Mouse (Mus musculus) megakaryocyte, embryonic 14.5 days (primary cell): ENCODE results near the gene Kcnh1. TPM values are rescaled to one million over a fixed set of nuclear protein-coding genes. Genes with fewer than 3 reads are reported as not detected.

Source experiments
- H3K27me3 ChIP-seq: replicated peaks from 2 replicates; pipeline ENCODE3; 2012; ENCODE audit warnings: inconsistent platforms
- H3K36me3 ChIP-seq: replicated peaks from 2 replicates; pipeline ENCODE3; 2012; ENCODE audit warnings: low read length, inconsistent platforms, mixed read lengths
- H3K4me1 ChIP-seq: 2 replicates; pipeline ENCODE4 v1.6.1; 2012; ENCODE audit warnings: inconsistent platforms
- H3K4me3 ChIP-seq: replicated peaks from 2 replicates; pipeline ENCODE3; 2012; ENCODE audit warnings: moderate library complexity, mild to moderate bottlenecking, inconsistent platforms
- H3K9me3 ChIP-seq: 2 replicates; pipeline ENCODE4 v1.6.1; 2012; ENCODE audit warnings: inconsistent platforms
- FLI1 ChIP-seq: IDR thresholded peaks from 2 replicates; pipeline ENCODE4 v1.6.1; 2012; ENCODE audit warnings: low read length, inconsistent platforms, mixed read lengths
- GATA1 ChIP-seq: IDR thresholded peaks from 3 replicates; pipeline ENCODE4 v1.6.1; 2012; ENCODE audit warnings: mixed read lengths, low read length, inconsistent platforms, borderline replicate concordance
- polyA plus RNA-seq: library from polyadenylated mRNA; stranded (reverse); fragments of >175 nt; gene quantifications from 2 replicates; pipeline ENCODE4 v1.2.3, GENCODE M21; 2012; ENCODE audit warnings: low replicate concordance; ENCODE audit not compliant: insufficient read depth

Kcnh1 gene
- not detected in 2 replicates for polyA plus RNA-seq

GRCm38 (mm10) chr1:192190508-192191321, at the start of gene Kcnh1:
Gene Kcnh1 (plus strand): TSS chr1:192190774.
- no peaks in the 10 kb centered on the region for H3K9me3 ChIP-seq
- H3K4me3 ChIP-seq = peak within 1 kb of the TSS; percentile 50
- no peak for TF ChIP-seq GATA1
- no peak for TF ChIP-seq FLI1
- H3K36me3 ChIP-seq = no peaks in the 10 kb centered on the region
- H3K4me1 ChIP-seq = peaks cover 6% of the 10 kb centered on the region; the same call in 1 of the 2 replicates
- peaks cover 55% of the 10 kb centered on the region for H3K27me3 ChIP-seq

GRCm38 (mm10) chr1:192151179-192151578, 39.4 kb upstream of the Kcnh1 start:
- H3K36me3 ChIP-seq = no peaks in the 10 kb centered on the region
- H3K27me3 ChIP-seq = peaks cover 2% of the 10 kb centered on the region
- H3K9me3 ChIP-seq = 0 out of 2 replicates have a peak, but pooled peaks cover 7% of the 10 kb centered on the region
- H3K4me1 ChIP-seq = no peaks in the 10 kb centered on the region
- H3K4me3 ChIP-seq = no peak overlapping the region
- TF ChIP-seq FLI1 (no peak), GATA1 (no peak)

- Histone ChIP-seq H3K36me3 (no peaks in the 10 kb centered on the region), H3K27me3 (peaks cover 13% of the 10 kb centered on the region), H3K4me3 (no peak overlapping the region), H3K9me3 (peaks cover under 1% of the 10 kb centered on the region; the same call in 1 of the 2 replicates), H3K4me1 (peaks cover 5% of the 10 kb centered on the region; the same call in 1 of the 2 replicates)
- no peak for TF ChIP-seq GATA1
- no peak for TF ChIP-seq FLI1
These were observed 19.1 kb upstream of the Kcnh1 start for GRCm38 (mm10) chr1:192171477-192171876.

GRCm38 (mm10) chr1:192179877-192180276, 10.7 kb upstream of the Kcnh1 start:
- peaks cover 11% of the 10 kb centered on the region for H3K9me3 ChIP-seq
- no peaks in the 10 kb centered on the region for H3K4me1 ChIP-seq
- peaks cover 7% of the 10 kb centered on the region for H3K27me3 ChIP-seq
- TF ChIP-seq GATA1 (no peak), FLI1 (no peak)
- H3K4me3 ChIP-seq = no peak overlapping the region
- no peaks in the 10 kb centered on the region for H3K36me3 ChIP-seq

- Histone ChIP-seq H3K9me3 (peaks cover 11% of the 10 kb centered on the region), H3K4me1 (no peaks in the 10 kb centered on the region), H3K36me3 (no peaks in the 10 kb centered on the region), H3K27me3 (peaks cover 6% of the 10 kb centered on the region), H3K4me3 (no peak overlapping the region)
- TF ChIP-seq GATA1 (no peak), FLI1 (no peak)
These were observed 8.8 kb upstream of the Kcnh1 start for GRCm38 (mm10) chr1:192181696-192182257.

- no peaks in the 10 kb centered on the region for H3K9me3 ChIP-seq
- no peak overlapping the region for H3K4me3 ChIP-seq
- peaks cover 53% of the 10 kb centered on the region for H3K27me3 ChIP-seq
- H3K36me3 ChIP-seq = no peaks in the 10 kb centered on the region
- TF ChIP-seq FLI1 = no peak
- TF ChIP-seq GATA1 = no peak
- peaks cover 6% of the 10 kb centered on the region; the same call in 1 of the 2 replicates for H3K4me1 ChIP-seq
These were observed 1.5 kb upstream of the Kcnh1 start for GRCm38 (mm10) chr1:192189056-192189455.

- no peaks in the 10 kb centered on the region for H3K36me3 ChIP-seq
- H3K4me3 ChIP-seq = no peak overlapping the region
These were observed 803 bp upstream of the Kcnh1 start for GRCm38 (mm10) chr1:192189771-192190170.

GRCm38 (mm10) chr1:192191322-192191639, 707 bp downstream of the Kcnh1 start:
- TF ChIP-seq FLI1 = no peak
- no peak for TF ChIP-seq GATA1
- no peaks in the 10 kb centered on the region for H3K36me3 ChIP-seq
- no peak overlapping the region for H3K4me3 ChIP-seq
- peaks cover 59% of the 10 kb centered on the region for H3K27me3 ChIP-seq
- H3K9me3 ChIP-seq = no peaks in the 10 kb centered on the region
- H3K4me1 ChIP-seq = peaks cover 6% of the 10 kb centered on the region; the same call in 1 of the 2 replicates

More at GRCm38 (mm10) chr1:192189771-192190170, 803 bp upstream of the Kcnh1 start:
- Histone ChIP-seq H3K4me1 (peaks cover 6% of the 10 kb centered on the region; the same call in 1 of the 2 replicates), H3K9me3 (no peaks in the 10 kb centered on the region), H3K27me3 (peaks cover 55% of the 10 kb centered on the region)
- TF ChIP-seq GATA1 (no peak), FLI1 (no peak)

GRCm38 (mm10) chr1:192191859-192192258, 1.3 kb downstream of the Kcnh1 start:
- H3K36me3 ChIP-seq = no peaks in the 10 kb centered on the region
- peaks cover 6% of the 10 kb centered on the region; the same call in 1 of the 2 replicates for H3K4me1 ChIP-seq
- H3K4me3 ChIP-seq = no peak overlapping the region
- H3K9me3 ChIP-seq = no peaks in the 10 kb centered on the region
- H3K27me3 ChIP-seq = peaks cover 58% of the 10 kb centered on the region
- no peak for TF ChIP-seq GATA1
- no peak for TF ChIP-seq FLI1

- Histone ChIP-seq H3K4me1 (peaks cover 6% of the 10 kb centered on the region; the same call in 1 of the 2 replicates), H3K4me3 (no peak overlapping the region), H3K9me3 (no peaks in the 10 kb centered on the region), H3K27me3 (peaks cover 61% of the 10 kb centered on the region), H3K36me3 (no peaks in the 10 kb centered on the region)
- TF ChIP-seq FLI1 = no peak
- no peak for TF ChIP-seq GATA1
These were observed 2.1 kb downstream of the Kcnh1 start for GRCm38 (mm10) chr1:192192710-192193109.
